Mouse (Mus musculus) forebrain, embryonic 15.5 days (tissue): ENCODE results near the gene Sh2d3c. TPM values are rescaled to one million over a fixed set of nuclear protein-coding genes. Genes with fewer than 3 reads are reported as not detected.

ENCODE experiments used
- ATAC-seq: fragments of 200-750 bp; cut with Nextera tagmentation; replicated peaks from 2 replicates; pipeline ENCODE4 v1.8.0; 2017; ENCODE audit warnings: mild to moderate bottlenecking, moderate TSS enrichment, moderate library complexity
- H3K27ac ChIP-seq: fragments of 300-500 bp; sonication (generic); replicated peaks from 2 replicates; pipeline ENCODE4 v1.5.1; 2015; ENCODE audit warnings: mild to moderate bottlenecking, inconsistent platforms
- H3K27me3 ChIP-seq: fragments of 300-500 bp; sonication (generic); 2 replicates; pipeline ENCODE4 v1.6.1; 2015; ENCODE audit warnings: inconsistent platforms
- H3K36me3 ChIP-seq: fragments of 300-500 bp; sonication (generic); 2 replicates; pipeline ENCODE4 v1.6.1; 2015; ENCODE audit warnings: mild to moderate bottlenecking, inconsistent platforms
- H3K4me1 ChIP-seq: fragments of 300-500 bp; sonication (generic); 2 replicates; pipeline ENCODE4 v1.6.1; 2015; ENCODE audit warnings: inconsistent platforms
- H3K4me2 ChIP-seq: fragments of 300-500 bp; sonication (generic); replicated peaks from 2 replicates; pipeline ENCODE4 v1.6.1; 2015; ENCODE audit warnings: mild to moderate bottlenecking, inconsistent platforms
- H3K4me3 ChIP-seq: fragments of 300-500 bp; sonication (generic); 2 replicates; pipeline ENCODE4 v1.5.1; 2015; ENCODE audit warnings: mild to moderate bottlenecking, inconsistent platforms
- H3K9ac ChIP-seq: fragments of 300-500 bp; sonication (generic); replicated peaks from 2 replicates; pipeline ENCODE4 v1.6.1; 2015; ENCODE audit warnings: mild to moderate bottlenecking, inconsistent platforms
- H3K9me3 ChIP-seq: fragments of 300-500 bp; sonication (generic); 2 replicates; pipeline ENCODE4 v1.6.1; 2016; ENCODE audit warnings: inconsistent platforms
- WGBS: fragments of 180-500 bp; shearing (Covaris S2); methylation state at CpG from one replicate; pipeline ENCODE4 v1.1.7; 2015; ENCODE audit warnings: mixed read lengths; 5-methylcytosine and 5-hydroxymethylcytosine counted together
- polyA plus RNA-seq: library from polyadenylated mRNA; unstranded; fragments of >200 nt; fragmentation: Nextera tagmentation; extraction: Ambion mirVana; gene quantifications from 2 replicates; pipeline ENCODE4 v1.2.1, GENCODE M21; 2015

Sh2d3c gene
- polyA plus RNA-seq, 1 experiment from 2014 or later: 39.7 TPM

DNA sequence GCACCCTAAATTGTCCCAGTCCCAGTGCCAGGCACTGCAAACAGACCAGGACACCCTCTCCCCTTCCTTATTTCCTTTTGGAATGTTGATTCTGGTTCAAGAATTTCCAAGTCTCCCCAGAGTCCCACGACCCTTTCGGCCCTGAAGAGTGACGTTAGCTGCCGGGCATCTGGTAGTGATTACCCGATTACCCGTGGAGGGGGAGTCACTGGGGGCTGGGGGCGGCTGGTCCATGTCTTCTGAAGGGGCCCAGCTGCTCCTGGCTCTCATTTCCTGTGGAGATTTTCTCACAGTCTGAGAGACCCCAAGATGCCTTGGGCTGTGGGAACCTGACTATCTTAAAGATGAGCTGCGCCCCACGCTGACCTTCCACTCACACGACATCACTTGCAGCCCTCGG, 10.0 kb downstream of the Sh2d3c start:
- Histone ChIP-seq H3K27ac (no peak overlapping the region), H3K4me3 (no peak overlapping the region), H3K36me3 (no peaks in the 10 kb centered on the region), H3K27me3 (no peaks in the 10 kb centered on the region), H3K4me1 (peaks cover 4% of the 10 kb centered on the region), H3K9ac (no peak overlapping the region), H3K9me3 (no peaks in the 10 kb centered on the region), H3K4me2 (no peak overlapping the region)
- no peak for ATAC-seq
- 60% methylated on average over 11 of the region's 11 CpGs for WGBS

GRCm38 (mm10) chr2:32731911-32732310, 11.1 kb downstream of the Sh2d3c start:
- Histone ChIP-seq H3K4me3 (no peak overlapping the region), H3K9ac (no peak overlapping the region), H3K9me3 (no peaks in the 10 kb centered on the region), H3K27ac (no peak overlapping the region), H3K4me1 (peaks cover 3% of the 10 kb centered on the region), H3K27me3 (no peaks in the 10 kb centered on the region), H3K36me3 (no peaks in the 10 kb centered on the region), H3K4me2 (no peak overlapping the region)
- ATAC-seq: no peak
- 70% methylated on average over 4 of the region's 4 CpGs for WGBS

DNA sequence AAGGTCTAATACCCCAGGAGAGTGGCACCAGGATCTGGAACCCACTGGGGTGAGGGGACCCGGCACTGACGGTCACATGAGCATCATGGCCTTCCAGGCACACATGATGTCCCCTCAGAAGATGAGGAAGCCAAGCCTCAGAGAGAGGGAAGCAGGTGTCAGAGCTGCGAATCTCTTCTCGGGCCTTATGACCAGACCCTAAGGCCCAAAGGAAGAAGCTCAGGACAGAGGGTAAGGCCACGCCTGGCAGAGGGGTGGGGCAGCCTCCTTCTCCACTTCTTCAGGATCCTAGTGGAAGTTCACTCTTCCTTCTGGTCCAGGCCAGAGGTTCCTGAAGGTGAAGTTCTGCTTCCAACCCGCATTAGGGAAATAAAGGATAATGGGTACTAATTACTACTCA, 11.8 kb downstream of the Sh2d3c start:
- H3K4me1 ChIP-seq: no peaks in the 10 kb centered on the region
- no peaks in the 10 kb centered on the region for H3K27me3 ChIP-seq
- WGBS: 68% methylated on average over 6 of the region's 6 CpGs
- H3K9ac ChIP-seq: no peak overlapping the region
- H3K4me3 ChIP-seq: no peak overlapping the region
- ATAC-seq: no peak
- H3K9me3 ChIP-seq: no peaks in the 10 kb centered on the region
- H3K4me2 ChIP-seq: no peak overlapping the region
- no peak overlapping the region for H3K27ac ChIP-seq
- no peaks in the 10 kb centered on the region for H3K36me3 ChIP-seq

- Histone ChIP-seq H3K4me3 (no peak overlapping the region), H3K27ac (no peak overlapping the region)
- WGBS: 45% methylated on average over 4 of the region's 4 CpGs
These were observed 13.6 kb downstream of the Sh2d3c start for GRCm38 (mm10) chr2:32734480-32734879.

DNA sequence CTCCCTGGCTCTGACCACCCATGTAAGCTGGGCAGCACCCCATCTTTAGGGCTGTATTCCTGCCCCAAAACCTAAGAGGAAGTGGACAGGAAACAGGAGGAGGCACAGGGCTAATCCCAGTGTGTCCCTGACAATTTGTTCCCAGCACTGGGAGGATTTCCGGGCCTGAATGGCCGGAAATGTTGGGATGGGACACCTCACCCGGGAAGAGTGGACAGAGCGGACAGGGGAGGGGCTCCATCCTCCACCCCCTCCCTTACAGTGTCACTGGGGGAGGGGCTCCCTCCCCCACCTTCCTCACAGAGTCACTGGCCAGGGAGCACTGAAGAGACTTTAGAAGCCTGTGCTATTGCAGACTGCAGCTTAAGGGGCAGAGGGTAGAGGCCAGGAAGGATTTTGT, 14.1 kb downstream of the Sh2d3c start:
- no peak overlapping the region for H3K4me2 ChIP-seq

More at GRCm38 (mm10) chr2:32734480-32734879, 13.6 kb downstream of the Sh2d3c start:
- no peak for ATAC-seq
- H3K27me3 ChIP-seq: no peaks in the 10 kb centered on the region
- no peaks in the 10 kb centered on the region for H3K4me1 ChIP-seq
- H3K9me3 ChIP-seq: no peaks in the 10 kb centered on the region
- H3K4me2 ChIP-seq: no peak overlapping the region
- H3K36me3 ChIP-seq: no peaks in the 10 kb centered on the region
- H3K9ac ChIP-seq: no peak overlapping the region

GRCm38 (mm10) chr2:32736306-32736829, 15.5 kb downstream of the Sh2d3c start:
- no peak overlapping the region for H3K27ac ChIP-seq
- 37% methylated on average over 3 of the region's 3 CpGs for WGBS
- H3K4me3 ChIP-seq: no peak overlapping the region

More for the DNA sequence above, 14.1 kb downstream of the Sh2d3c start:
- Histone ChIP-seq H3K9ac (no peak overlapping the region), H3K27me3 (no peaks in the 10 kb centered on the region), H3K27ac (no peak overlapping the region), H3K4me3 (no peak overlapping the region), H3K4me1 (no peaks in the 10 kb centered on the region; the same call in 1 of the 2 replicates), H3K9me3 (no peaks in the 10 kb centered on the region), H3K36me3 (no peaks in the 10 kb centered on the region)
- no peak for ATAC-seq
- 48% methylated on average over 4 of the region's 4 CpGs for WGBS

GRCm38 (mm10) chr2:32737008-32737407, 16.2 kb downstream of the Sh2d3c start:
- no peak for ATAC-seq
- H3K4me3 ChIP-seq: no peak overlapping the region
- WGBS: 49% methylated on average over 6 of the region's 6 CpGs
- H3K4me2 ChIP-seq: no peak overlapping the region
- no peaks in the 10 kb centered on the region for H3K36me3 ChIP-seq
- H3K27ac ChIP-seq: no peak overlapping the region
- H3K9ac ChIP-seq: no peak overlapping the region
- peaks cover 16% of the 10 kb centered on the region for H3K4me1 ChIP-seq
- no peaks in the 10 kb centered on the region for H3K27me3 ChIP-seq
- no peaks in the 10 kb centered on the region for H3K9me3 ChIP-seq

More at GRCm38 (mm10) chr2:32736306-32736829, 15.5 kb downstream of the Sh2d3c start:
- Histone ChIP-seq H3K9me3 (no peaks in the 10 kb centered on the region), H3K27me3 (no peaks in the 10 kb centered on the region), H3K9ac (no peak overlapping the region), H3K36me3 (no peaks in the 10 kb centered on the region), H3K4me1 (peaks cover 10% of the 10 kb centered on the region), H3K4me2 (no peak overlapping the region)
- no peak for ATAC-seq

GRCm38 (mm10) chr2:32739311-32739710, 18.5 kb downstream of the Sh2d3c start:
- Histone ChIP-seq H3K4me2 (no peak overlapping the region), H3K9ac (no peak overlapping the region), H3K4me1 (peaks cover 37% of the 10 kb centered on the region), H3K27ac (no peak overlapping the region), H3K36me3 (no peaks in the 10 kb centered on the region), H3K27me3 (no peaks in the 10 kb centered on the region), H3K4me3 (no peak overlapping the region), H3K9me3 (no peaks in the 10 kb centered on the region)
- ATAC-seq: no peak
- 73% methylated on average over 4 of the region's 4 CpGs for WGBS

- Histone ChIP-seq H3K9me3 (no peaks in the 10 kb centered on the region), H3K27ac (peak within 1 kb of the TSS; percentile 89), H3K36me3 (peaks cover 11% of the 10 kb centered on the region), H3K4me2 (peak within 1 kb of the TSS; percentile 97), H3K4me1 (peaks cover 38% of the 10 kb centered on the region), H3K27me3 (no peaks in the 10 kb centered on the region), H3K9ac (peak within 1 kb of the TSS; percentile 92), H3K4me3 (peak within 1 kb of the TSS; percentile 93)
- WGBS: 2% methylated on average over 11 of the region's 11 CpGs
- ATAC-seq: peak; percentile 14; the same call in 1 of the 2 replicates
These were observed 20.0 kb downstream of the Sh2d3c start, which contains the start of gene 6330409D20Rik for GRCm38 (mm10) chr2:32740916-32741272. 6330409D20Rik (minus strand) TSS chr2:32741016.

GRCm38 (mm10) chr2:32741273-32742172, 20.7 kb downstream of the Sh2d3c start:
- 3% methylated on average over 49 of the region's 58 CpGs for whole genome bisulfite sequencing
- ATAC-seq: peak; percentile 57
- Histone ChIP-seq H3K27ac (peak overlapping the region; percentile 89), H3K36me3 (peaks cover 17% of the 10 kb centered on the region), H3K27me3 (no peaks in the 10 kb centered on the region), H3K4me1 (peaks cover 38% of the 10 kb centered on the region), H3K4me2 (peak overlapping the region; percentile 97), H3K9me3 (no peaks in the 10 kb centered on the region), H3K4me3 (peak overlapping the region; percentile 93), H3K9ac (peak overlapping the region; percentile 92)

GRCm38 (mm10) chr2:32742173-32742531, 21.3 kb downstream of the Sh2d3c start:
- peak; percentile 93 for ATAC-seq
- Histone ChIP-seq H3K4me1 (peaks cover 38% of the 10 kb centered on the region), H3K9me3 (no peaks in the 10 kb centered on the region), H3K27ac (peak overlapping the region; percentile 89), H3K4me2 (peak overlapping the region; percentile 97), H3K4me3 (peak overlapping the region; percentile 93), H3K9ac (peak overlapping the region; percentile 92), H3K36me3 (peaks cover 24% of the 10 kb centered on the region), H3K27me3 (no peaks in the 10 kb centered on the region)
- WGBS: under 1% methylated on average over 18 of the region's 18 CpGs

DNA sequence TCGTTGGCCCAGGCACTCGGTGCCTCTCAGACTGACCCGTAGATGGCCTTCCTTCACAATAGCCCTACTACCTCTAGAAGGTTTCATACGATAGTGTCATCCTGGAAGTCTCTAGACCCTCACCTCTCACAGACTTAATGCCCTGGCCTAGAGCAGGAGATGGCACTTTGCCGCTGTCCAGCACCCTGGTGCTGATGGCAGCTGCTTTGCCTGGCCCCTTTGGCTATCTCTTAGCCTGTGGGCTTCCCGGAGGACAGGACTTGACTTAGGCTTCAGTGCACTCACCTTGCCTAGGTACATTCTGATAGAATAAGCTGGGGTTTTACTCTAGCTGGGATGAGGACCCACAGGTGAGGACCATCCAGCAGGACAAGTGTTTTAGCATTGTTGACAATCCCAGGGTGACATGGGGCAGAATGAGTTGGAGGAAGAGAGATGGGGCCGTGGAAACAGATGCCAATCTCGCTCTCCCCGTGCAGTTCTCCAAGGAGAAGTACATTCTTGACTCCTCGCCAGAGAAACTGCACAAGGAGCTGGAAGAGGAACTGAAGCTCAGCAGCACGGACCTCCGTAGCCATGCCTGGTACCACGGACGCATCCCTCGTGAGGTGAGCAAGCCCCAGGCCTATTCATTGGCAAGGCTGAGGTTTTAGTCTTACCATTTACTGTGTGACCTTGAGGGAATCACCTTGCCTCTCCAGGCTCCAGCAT, 23.6 kb downstream of the Sh2d3c start:
- Histone ChIP-seq H3K4me1 (peaks cover 38% of the 10 kb centered on the region), H3K36me3 (peaks cover 39% of the 10 kb centered on the region), H3K9ac (no peak overlapping the region), H3K4me2 (no peak overlapping the region), H3K27ac (no peak overlapping the region), H3K4me3 (no peak overlapping the region), H3K27me3 (no peaks in the 10 kb centered on the region), H3K9me3 (no peaks in the 10 kb centered on the region)
- WGBS: 77% methylated on average over 15 of the region's 15 CpGs
- no peak for ATAC-seq
